Mouse (Mus musculus): Measurements from ENCODE around the gene Wdr74.

DNA sequence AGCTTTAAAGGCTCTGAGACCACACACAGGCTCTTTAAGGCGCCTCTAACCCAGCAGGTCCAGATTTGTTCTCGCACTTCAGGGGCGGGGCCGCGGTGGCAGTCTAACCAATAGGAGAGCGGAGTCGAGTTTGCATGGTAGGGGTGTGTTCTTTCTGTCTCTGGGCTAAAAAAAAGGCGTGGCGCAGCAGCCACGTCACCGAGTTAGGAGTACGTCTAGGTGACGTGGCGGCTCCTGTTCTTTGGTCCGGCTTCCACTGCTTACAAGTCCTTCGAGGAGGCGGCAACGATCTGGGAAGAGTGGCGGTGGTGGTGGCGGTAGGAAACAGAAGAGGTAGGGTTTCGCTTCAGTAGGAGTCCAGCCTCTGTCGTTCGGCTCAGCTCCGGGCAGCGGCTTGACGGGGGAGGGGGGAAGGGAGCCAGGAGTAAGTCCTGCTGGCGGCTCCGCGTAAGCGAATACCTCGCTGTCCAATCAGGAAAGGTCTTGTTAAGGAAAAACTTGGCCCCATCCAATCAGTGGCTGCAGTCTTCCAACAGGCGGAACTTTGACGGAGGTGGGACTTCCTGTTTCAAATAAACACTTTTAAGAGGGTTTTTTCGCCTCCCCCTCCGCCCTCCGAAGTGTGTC, 5.7 kb downstream of the Wdr74 start, which contains the start of gene Stx5a:
- TF ChIP-seq CTCF (IDR thresholded peaks at IDR 0.05): peak; percentile 45
- peak; percentile 82 for TF ChIP-seq POLR2A (IDR thresholded peaks at IDR 0.05; ENCODE audit: insufficient read depth, low read depth, low read length)
